Mouse (Mus musculus): ENCODE measurements around the gene F2rl1.

F2rl1 gene

DNA sequence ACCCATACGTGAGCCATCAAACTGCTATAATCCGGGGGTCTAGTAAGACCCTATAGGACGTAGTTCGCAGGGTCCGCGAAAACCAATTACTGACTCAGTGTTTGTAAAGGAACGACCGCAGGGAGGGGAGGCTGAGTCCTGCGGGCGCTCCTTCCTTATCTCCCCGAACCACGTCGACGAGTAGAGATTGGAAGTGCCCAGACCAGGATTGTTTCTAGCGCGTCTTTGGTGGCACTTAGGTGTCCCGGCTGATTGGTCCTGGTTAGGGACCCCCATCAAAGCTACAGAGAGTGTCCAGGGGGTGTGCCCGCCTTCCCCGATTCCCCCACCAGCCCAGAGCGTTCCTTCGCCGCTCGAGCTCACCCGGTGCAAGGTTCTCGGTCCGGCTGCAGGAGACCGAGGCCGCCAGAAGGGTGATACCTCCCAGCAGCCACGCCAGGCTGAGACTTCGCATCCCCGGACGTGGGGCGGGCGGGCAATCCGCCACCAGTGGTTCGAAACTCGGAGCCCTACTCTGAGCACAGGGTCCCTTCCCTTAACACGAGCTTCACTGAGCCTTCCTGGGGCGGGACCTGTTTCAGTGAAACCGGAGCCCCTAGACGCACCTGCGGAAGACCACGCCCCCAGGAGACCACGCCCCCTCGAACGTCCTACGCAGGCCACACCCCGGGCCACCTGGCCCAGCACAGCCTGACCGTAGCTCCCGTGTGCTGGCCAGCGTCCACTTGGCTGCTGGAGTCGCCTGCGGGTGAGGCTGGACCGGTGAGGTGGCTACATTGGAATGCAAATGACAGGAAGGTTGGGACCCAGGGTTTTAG lies at the start of gene F2rl1:
TSS of gene F2rl1 (minus strand) at position 554 of the 818 bp plus-strand sequence.
- DNase-seq (ENCODE audit: low read depth, low spot score), result peak; percentile 72

DNA sequence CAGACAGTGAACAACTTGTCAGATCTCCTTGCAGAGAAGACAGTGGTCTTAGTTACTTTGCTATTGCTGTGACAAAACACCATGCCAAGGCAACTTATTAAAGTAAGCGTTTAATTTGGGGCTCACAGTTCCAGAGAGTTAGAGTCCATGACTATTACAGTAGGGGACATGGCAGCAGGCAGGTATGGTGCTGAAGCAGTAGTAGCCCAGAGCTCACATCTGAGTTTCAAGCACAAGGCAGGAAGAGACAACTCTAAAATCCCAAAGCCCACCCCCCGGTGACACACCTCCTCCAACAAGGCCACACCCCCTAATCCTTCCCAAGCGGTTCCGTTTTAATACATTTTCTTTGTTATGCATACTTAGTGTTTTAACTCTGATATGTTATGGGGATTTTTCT lies 45.9 kb upstream of the F2rl1 start:
- DNase-seq (ENCODE audit: low read depth, low spot score), result no peak

DNA sequence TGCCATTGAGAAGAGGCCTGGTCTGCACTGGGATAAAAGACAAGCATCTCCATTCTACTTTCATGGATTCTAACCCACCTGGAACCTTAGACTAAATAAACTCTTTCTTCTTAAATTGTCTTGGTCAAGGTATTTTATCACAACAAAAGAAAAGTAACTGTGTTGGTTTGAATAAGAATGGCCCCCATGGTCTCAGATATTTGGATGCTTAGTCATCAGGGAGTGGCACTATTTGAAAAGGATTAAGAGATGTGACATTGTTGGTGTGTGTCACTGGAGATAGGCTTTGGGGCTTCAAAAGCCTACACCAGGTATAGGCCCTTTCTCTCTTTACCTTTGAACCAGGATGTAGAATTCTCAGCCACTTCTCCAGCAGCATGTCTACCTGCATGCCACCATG lies 44.3 kb upstream of the F2rl1 start:
- DNase-seq (ENCODE audit: low read depth, low spot score), result no peak

DNA sequence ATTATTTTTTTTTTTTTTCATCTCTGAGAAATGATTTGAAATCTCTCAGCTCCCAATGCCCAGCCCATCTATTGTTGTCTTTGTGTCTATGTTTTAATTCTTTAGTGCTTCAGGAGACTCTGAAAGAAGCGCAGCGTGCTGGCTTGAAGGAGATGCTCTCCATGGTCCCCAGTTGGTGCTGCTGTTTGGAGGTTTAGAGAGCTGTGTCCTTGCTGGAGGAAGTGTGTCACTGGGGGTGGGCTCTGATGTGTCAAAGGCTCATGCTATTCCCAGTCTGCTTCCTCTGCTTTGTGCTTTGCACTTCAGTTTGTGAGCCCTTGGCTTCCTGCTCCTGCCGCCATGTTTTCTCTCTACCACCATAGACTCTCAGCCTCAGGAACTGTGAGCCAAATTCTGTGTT lies 43.3 kb upstream of the F2rl1 start:
- no peak for DNase-seq (ENCODE audit: low read depth, low spot score)

DNA sequence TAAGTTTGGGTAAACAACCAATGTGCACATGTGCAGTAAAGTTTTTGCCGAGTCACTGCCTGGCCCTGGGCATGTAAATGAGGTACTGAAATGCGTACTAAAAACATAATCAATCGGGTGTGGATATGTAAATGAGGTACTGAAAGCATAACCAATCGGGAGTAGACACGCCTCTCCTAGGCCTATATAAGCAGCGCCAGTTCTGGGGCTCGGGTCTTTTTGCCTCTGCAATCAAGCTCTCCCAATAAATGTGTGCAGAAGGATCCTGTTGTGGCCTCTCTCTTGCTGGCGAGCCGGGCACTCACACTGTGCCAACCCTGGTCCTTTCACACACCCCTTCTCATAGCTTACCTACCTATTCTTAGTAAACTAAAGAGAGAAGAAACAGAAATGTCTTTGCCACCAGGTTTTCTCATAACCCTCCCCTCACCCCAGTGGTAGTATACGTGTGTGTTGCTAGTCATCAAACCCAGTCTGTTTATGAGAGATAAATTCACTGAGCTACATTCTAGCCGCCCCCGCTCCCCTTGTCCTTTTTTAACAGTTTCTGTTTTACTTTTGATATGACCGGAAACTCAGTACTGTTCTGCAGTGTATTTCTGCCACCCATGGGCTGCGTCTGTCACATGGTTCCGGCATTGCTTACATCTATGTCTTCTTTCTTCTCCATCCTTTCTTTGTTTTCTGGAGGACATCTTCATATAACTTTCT lies 42.0 kb upstream of the F2rl1 start:
- DNase-seq (ENCODE audit: low read depth, low spot score), result peak; percentile 65

DNA sequence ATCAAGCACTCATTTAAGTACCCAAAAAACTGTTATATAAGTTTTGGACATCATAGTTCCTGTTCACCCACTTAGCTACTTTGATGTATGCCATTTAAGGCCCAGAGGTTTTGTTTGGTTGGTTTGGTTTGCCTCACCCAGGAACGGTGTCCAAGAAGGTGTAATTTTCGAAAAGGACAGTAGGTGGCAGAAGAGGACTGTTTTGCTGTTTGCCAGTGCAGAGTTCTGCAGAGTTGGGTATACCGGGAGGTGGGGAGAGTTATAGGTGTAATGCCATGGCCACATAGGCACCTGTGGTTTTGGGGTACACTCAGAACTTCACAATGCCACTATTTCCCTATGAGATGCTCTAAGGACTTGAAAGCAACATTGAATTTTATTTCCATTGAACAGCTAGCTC lies 38.7 kb upstream of the F2rl1 start:
- peak; percentile 78 for DNase-seq (ENCODE audit: low read depth, low spot score)

DNA sequence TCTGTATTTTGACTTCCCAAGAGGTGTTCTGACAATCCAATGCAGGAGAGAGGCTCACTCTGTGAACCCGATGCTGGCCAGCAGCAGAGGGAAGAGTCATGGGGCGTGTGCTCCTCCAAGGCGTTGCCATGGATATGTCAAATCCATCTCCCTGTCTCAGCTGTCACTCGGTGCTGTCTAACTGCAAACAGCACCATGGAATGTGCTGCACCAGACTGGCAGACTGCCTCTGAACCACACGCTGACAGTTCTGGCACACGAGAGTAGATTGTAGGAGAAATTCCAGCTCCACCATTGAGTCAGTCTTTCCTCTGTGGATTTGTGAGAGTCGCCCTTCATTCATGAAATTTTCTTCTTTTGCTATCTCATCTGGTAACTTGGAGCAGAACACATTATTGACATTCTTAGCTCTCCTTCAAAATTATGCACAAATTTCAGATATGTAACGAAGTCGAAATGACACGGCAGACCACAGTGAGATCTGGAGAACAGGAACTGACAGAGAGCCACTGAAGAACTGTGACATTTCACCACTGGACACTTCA lies 38.1 kb upstream of the F2rl1 start:
- DNase-seq (ENCODE audit: low read depth, low spot score), result no peak

DNA sequence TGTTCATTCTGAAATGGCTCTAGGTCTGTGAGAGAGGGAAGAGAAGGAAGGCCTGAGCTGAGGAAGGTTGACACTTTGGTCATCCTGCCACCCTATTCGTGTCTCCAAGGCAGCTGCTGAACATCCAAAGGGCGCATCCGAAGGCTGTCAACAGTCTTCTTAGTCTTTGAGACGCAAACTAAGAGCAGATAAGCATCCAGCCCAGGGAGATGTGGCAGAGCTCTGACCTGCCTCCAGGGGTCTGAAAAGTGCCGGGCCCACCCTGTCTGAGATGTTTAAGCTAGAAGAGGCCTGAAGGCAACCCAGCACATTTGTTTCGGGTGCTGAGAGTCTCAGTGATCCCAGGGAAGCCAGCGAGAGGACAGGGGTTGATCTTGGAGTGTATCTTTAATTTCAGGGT lies 32.3 kb upstream of the F2rl1 start:
- DNase-seq (ENCODE audit: low read depth, low spot score), result no peak

DNA sequence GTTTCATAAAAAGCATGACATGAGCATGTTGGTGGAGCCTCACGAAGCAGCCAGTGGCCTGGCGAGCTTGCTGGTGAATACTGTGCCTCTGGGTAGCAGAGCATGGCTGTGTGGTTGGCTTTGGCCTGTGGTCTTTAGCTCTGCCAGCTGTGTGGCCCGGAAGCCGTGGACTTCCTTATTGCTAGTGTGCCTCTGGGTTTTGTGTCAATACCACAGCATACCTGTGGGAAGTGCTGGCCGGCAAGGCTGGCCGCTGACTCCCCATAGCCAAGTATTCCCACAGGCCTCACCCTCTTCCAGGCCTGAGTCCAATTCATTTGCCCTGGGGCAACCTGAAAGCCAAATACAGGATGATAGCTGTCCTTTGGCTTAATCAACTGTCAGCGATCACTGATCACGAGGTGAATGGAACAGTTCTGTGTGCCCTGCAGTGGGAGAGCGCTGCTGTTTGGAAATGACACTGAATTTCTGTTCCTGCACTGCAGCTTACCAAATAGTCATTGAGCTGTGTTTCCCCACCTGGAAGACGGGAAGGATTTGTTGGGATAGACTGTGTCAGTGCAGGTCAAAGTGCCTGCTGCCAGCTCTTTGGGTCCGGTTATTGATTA lies 29.0 kb upstream of the F2rl1 start:
- DNase-seq (ENCODE audit: low read depth, low spot score), result no peak

DNA sequence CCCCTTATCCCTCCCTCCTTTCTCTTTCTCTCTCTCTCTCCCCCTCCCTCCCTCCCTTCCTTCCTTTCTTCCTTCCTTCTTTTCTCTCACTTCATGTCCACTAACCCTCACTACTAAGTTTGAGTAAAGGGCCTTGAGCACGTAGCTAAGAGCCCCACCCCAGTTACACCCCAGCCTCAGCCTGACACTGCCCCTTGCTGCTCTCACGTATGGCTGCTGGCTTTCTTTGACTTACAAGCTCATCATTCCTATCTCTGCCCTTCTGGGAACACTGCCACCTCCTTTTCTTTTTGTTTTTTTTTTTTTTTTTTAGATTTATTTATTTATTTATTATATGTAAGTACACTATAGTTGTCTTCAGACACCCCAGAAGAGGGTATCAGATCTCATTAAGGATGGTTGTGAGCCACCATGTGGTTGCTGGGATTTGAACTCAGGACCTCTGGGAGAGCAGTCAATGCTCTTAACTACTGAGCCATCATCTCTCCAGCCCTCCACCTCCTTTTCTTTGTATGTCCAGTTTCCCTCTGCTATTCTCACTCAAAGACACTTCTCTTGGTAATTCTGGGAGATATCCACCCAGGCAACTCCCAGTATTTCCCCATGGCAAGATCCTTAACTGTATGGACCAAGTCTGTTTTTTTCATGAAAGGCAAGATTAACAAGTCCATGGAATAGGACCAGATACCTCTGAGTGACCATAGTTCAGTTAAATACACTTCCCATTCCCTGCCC lies 25.8 kb upstream of the F2rl1 start:
- no peak for DNase-seq (ENCODE audit: low read depth, low spot score)

DNA sequence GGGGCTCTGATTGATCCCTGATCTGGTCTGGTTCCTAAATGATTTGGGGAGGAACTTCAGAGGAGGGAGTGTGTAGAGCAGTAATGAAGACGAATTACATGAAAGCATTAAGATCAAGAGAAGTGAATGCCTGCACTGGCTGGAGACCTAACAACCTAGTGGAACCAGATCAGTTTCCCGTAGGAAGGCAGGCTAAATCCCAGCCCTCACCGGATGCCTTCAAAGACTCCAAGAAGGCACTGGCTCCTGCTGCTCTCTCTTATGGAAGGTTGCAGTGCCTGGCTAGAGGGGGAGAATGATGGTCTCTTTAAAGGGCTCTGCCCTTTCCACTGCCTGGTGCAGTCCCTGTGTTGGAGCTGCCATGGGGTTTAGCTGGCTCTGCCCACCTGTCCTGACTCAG lies 24.4 kb upstream of the F2rl1 start:
- DNase-seq (ENCODE audit: low read depth, low spot score), result no peak

DNA sequence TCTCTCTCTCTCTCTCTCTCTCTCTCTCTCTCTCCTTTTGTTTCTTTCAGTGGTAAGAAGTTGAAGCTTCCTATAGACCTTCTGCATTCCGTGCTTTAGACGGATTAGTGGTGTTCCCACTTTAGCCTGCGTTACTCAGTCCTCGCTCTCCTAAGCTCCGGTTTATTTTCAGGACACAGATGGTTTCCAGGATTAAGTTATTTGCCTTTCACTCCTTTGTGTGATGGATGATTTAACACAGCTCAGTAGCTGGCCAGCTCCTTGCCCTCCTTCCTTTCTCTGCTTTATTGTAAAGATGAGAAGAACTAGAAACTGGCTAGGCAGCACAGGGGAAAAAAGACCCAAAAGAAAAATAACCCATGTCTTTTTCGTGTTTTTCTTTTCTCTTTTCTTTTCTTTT lies 23.8 kb upstream of the F2rl1 start:
- DNase-seq (ENCODE audit: low read depth, low spot score), result no peak

DNA sequence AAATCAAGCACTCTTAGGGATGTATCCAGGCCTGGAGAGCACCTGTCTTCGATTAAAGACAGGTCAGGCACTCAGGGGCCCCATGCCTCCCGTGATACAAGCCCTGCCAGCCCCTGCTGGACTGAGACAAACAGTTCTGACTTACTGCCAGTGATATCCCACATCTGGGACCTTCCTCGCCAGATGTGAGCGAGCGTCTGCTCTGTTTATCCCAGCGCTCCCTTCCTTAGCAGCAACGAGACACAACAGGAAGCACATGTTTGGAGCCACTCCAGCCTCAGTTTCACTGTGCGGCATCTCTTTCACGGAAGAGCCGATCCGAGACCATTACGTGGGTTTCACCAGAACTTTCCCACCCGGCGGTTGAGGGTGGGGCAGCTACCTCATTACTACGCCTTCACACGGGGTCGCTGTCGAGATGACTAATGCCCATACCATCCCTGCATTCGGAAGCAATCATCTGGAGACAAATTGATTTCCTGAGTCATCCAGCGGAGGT lies 23.3 kb upstream of the F2rl1 start:
- DNase-seq (ENCODE audit: low read depth, low spot score), result peak; percentile 18

DNA sequence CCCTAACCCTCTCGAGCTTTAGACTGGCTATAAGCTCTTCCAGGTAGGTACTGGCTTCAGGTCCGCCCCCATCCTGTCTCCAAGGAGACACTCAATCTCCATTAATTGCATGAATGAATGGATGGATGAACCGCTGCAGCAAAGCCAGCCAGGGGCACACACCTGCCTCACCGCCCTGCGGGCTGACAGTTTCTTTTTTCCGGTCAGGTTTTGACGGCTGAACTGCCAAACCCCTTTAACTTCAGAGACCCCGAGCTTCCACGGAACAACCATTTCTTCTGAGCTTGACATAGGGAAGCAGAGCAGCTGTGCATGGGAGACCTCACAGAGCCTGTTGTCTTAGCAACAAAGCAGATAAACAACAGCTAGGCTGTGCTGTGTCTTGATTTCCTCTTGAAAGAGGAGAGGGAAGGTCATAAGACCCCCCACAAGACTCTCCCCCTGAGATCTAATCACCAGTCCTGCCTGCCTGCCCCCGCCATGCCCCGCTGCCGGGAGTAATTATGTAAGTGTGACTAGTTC lies 22.1 kb upstream of the F2rl1 start:
- no peak for DNase-seq (ENCODE audit: low read depth, low spot score)

DNA sequence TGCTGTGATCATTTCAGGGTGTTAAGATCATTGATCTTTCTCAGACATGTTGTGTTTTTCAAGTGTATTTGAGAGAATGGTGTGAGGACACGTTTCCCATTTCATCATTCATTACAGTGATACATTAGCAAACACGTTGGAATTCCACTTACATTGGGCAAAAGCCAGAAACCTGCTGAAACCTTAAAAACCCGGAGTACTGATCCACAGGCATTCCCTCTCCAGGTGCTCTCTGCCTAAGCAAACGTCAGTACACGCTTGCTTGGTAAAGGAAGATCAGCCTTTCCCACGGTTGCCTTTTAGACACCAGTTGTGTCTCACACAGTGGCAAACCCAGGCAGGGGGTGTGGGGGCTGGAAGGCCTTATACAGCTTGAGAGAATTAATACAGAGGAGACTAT lies 21.2 kb upstream of the F2rl1 start:
- DNase-seq (ENCODE audit: low read depth, low spot score), result no peak

DNA sequence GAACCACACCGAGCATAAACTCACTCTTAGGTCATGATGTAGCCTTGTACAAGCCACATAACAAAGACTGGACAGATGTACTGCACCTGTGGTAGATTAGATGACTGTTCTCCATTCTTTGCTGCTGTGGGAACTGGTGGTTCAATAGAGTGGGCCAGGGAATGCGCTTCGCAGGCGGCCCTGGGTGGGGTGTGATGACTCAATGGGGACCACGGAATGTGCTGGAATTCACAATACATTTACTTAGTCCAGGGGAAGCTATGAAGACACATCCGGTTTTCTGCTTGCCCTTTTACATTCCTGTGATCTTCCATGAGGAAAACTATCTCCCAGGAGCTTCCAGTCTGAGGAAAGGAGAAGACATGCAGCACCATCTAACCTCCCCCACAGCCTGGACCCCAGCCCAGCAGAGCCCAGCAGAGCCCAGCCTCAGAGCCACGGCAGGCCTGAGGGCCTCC lies 20.7 kb upstream of the F2rl1 start:
- DNase-seq (ENCODE audit: low read depth, low spot score), result no peak

DNA sequence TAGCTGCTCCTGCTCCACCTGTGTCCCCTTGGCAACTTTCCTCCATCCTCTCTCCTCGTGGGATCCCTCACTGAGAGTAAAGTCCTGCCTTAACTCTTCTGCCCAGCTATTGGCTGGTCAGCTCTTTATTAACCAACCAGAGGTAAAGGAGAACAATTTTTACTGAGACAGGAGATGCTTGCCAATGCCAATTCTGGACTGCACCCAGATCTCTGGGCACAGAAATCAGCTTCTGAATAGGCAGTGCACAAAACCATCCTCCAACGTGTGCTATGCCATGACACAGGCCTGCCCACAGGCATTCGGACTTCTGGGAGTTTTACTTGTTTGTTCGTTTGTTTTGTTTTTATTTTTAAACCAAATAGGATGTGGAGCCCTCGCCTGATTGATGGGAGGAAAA lies 13.0 kb upstream of the F2rl1 start:
- no peak for DNase-seq (ENCODE audit: low read depth, low spot score)

DNA sequence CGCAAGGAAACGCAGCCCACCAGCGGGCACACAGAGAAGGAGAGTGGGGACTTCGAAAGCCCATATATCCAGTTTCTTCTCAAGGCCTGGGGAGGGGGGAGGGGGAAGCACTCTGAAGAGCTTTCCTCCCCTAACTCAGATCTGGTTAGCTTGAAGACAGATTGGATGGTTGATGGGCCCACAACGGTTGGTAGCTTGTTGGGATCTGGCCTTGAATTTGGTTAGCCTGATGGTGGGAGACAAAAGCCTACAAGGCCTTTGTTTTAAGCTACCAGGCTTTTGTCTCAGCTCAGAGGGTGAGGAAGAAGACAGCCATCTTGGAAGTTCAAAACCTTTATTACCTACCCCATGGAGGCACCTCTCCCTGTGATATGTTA lies 11.1 kb upstream of the F2rl1 start:
- no peak for DNase-seq (ENCODE audit: low read depth, low spot score)

DNA sequence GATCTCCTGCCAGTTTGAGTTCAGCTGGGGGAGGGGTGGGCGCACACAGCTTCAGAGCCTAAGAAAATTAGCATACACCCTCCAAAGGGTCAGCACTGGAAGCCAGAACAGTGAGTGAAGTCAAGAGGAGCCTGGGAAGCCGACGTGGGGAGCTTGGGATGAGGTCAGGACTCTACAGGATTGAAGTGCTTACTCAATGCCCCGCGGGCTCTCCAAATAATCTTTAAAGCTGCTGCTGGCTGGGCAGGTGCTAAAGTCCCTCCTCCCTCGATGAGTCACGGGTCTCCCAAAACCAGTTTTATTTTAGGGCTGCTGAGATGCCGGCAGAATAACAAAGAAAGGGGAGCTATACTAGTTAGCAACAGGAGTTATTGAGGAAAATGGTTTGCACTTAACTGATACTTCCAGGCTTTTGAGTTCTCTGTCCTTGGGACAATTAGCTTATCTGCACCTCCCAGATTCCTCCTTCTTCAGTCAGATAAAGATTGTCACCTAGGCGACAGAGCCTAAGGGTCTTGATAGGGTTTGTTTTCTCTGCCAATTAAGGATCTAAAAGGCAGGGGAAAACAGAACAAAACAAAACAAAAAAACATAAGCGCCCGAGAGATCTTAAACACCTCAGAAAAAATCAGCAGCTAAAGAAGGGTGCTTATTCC lies 10.6 kb upstream of the F2rl1 start:
- no peak for DNase-seq (ENCODE audit: low read depth, low spot score)

DNA sequence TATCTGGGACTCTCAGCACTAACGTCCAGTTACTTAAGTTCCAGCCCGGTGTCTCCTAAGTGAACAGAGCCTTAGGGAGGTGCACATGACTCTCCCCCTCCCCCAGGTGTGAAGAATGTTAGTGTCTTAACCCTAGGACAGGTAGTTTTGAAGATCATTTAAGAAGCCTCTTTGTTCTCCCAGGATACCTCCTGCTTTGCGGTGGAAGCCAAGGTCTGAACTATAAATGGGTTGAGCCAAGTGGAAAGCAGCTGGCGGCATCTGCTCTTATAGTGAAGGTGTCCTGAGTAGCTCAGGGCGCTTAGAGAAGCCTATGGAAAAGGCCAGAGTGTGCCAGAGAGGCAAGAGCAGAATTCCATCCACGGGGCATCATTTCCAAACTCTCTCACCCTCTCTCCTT lies 10.0 kb upstream of the F2rl1 start:
- DNase-seq (ENCODE audit: low read depth, low spot score), result no peak

DNA sequence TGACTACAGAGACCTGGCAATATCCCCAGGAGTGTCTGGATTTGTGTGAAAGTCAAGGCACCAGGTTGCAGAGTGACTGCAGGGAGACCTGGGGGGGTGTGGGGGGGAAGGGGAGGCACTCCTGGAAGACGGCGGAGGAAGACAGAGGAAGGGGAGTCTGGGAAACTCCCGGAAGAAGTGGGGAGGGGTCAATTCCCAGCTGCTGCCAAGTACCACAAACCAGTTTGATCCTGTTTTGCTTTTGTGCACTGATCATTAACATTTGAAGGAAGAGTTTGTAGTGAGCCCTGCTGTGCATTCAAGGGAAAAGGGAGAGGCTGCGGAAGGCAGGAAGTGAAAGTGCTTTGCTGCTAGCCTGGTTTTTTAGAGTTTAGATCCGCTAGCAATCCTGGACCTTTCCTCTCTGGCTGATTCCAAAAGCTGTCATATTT lies 9.1 kb upstream of the F2rl1 start:
- no peak for DNase-seq (ENCODE audit: low read depth, low spot score)

Data from CD4-positive helper T cell, adult 2 months (primary cell).